9 mouse cellular contexts compared by ENCODE assay signal in genomic region chrX:136107942-136108341, GRCm38 (mm10). TPM values are rescaled to one million over a fixed set of nuclear protein-coding genes. Genes with fewer than 3 reads are reported as not detected.
A peak's percentile ranks its signal among the peaks of the same experiment; 100 is the strongest.
DNase-seq lines count a peak whose midpoint lies in the region; ATAC-seq and TF ChIP-seq lines count a peak whose summit lies in the region.
"Had no signal": no experiment of that assay in that cellular context is flagged by ENCODE, and none has a peak within 500 bp of the region (broad histone marks: within the 10 kb centered on the region; RNA-seq: fewer than 3 reads in every experiment).

No protein-coding gene starts in this region.

- no peak overlapping the region for H3K4me2 ChIP-seq in kidney, embryonic 16.5 days (replicated peaks; ENCODE audit: low read depth, low read length)
- no peak overlapping the region for H3K4me2 ChIP-seq in embryonic facial prominence, embryonic 14.5 days (ENCODE audit: low read depth, low read length)
- H3K4me2 ChIP-seq in lung, embryonic 14.5 days: no peak overlapping the region
- no peak overlapping the region for H3K4me2 ChIP-seq in stomach, postnatal 0 days (replicated peaks; ENCODE audit: low read depth)
- H3K4me2 ChIP-seq: lung, embryonic 15.5 days had no signal

- no peak overlapping the region for H3K4me3 ChIP-seq in kidney, embryonic 16.5 days (ENCODE audit: low read length)
- H3K4me3 ChIP-seq in embryonic facial prominence, embryonic 14.5 days (ENCODE audit: low read depth, low read length): no peak overlapping the region
- no peak overlapping the region for H3K4me3 ChIP-seq in lung, embryonic 14.5 days (ENCODE audit: low read depth, low read length)
- no peak overlapping the region for H3K4me3 ChIP-seq in stomach, postnatal 0 days (ENCODE audit: low read depth, low read length)
- H3K4me3 ChIP-seq: lung, embryonic 15.5 days had no signal

- 49% methylated on average over 6 of the region's 6 CpGs for WGBS in kidney, embryonic 16.5 days
- WGBS in embryonic facial prominence, embryonic 14.5 days: 39% methylated on average over 6 of the region's 6 CpGs
- 34% methylated on average over 6 of the region's 6 CpGs for WGBS in lung, embryonic 14.5 days
- 34% methylated on average over 6 of the region's 6 CpGs for WGBS in stomach, postnatal 0 days

- DNase-seq in kidney, adult 8-10 months: peak; percentile 7 to 40
- DNase-seq in adrenal gland, postnatal 14 days: peak; percentile 31
- DNase-seq in embryonic facial prominence, embryonic 14.5 days (ENCODE audit: low spot score): peak; percentile 19
- DNase-seq in kidney, postnatal 25 days: peak; percentile 36 to 41
- DNase-seq in lung, embryonic 14.5 days: peak; percentile 68
- peak; percentile 42 for DNase-seq in stomach, postnatal 0 days (ENCODE audit: low spot score)

- H3K27ac ChIP-seq in kidney, embryonic 16.5 days (ENCODE audit: low read length): no peak overlapping the region
- H3K27ac ChIP-seq in embryonic facial prominence, embryonic 14.5 days (replicated peaks; ENCODE audit: low read depth, low read length): no peak overlapping the region
- H3K27ac ChIP-seq in lung, embryonic 14.5 days (ENCODE audit: low read depth): no peak overlapping the region
- H3K27ac ChIP-seq in stomach, postnatal 0 days (replicated peaks): no peak overlapping the region
- H3K27ac ChIP-seq: lung, embryonic 15.5 days had no signal

- no peaks in the 10 kb centered on the region for H3K36me3 ChIP-seq in kidney, embryonic 16.5 days (ENCODE audit: insufficient read depth, low read length)
- no peaks in the 10 kb centered on the region for H3K36me3 ChIP-seq in embryonic facial prominence, embryonic 14.5 days (ENCODE audit: control insufficient read depth, insufficient read depth, low read length)
- H3K36me3 ChIP-seq in lung, embryonic 14.5 days (ENCODE audit: insufficient read depth): no peaks in the 10 kb centered on the region
- no peaks in the 10 kb centered on the region for H3K36me3 ChIP-seq in stomach, postnatal 0 days (ENCODE audit: control insufficient read depth, insufficient read depth, low read length)
- H3K36me3 ChIP-seq: lung, embryonic 15.5 days had no signal

- no peaks in the 10 kb centered on the region for H3K9me3 ChIP-seq in kidney, embryonic 16.5 days (ENCODE audit: low read length)
- H3K9me3 ChIP-seq in embryonic facial prominence, embryonic 14.5 days (ENCODE audit: control insufficient read depth, low read length): no peaks in the 10 kb centered on the region
- no peaks in the 10 kb centered on the region for H3K9me3 ChIP-seq in lung, embryonic 14.5 days (ENCODE audit: low read depth, low read length)
- H3K9me3 ChIP-seq in stomach, postnatal 0 days (ENCODE audit: control insufficient read depth, low read length): no peaks in the 10 kb centered on the region
- H3K9me3 ChIP-seq: lung, embryonic 15.5 days had no signal

- TF ChIP-seq CTCF in lung, embryonic 14.5 days (IDR thresholded peaks at IDR 0.05; ENCODE audit: low read depth): peak; percentile 67
- TF ChIP-seq CTCF in stomach, postnatal 0 days (IDR thresholded peaks at IDR 0.05; ENCODE audit: low read depth): peak; percentile 76

- H3K27me3 ChIP-seq in kidney, embryonic 16.5 days (ENCODE audit: insufficient read depth, low read length): peaks cover 28% of the 10 kb centered on the region
- peaks cover 17% of the 10 kb centered on the region; the same call in 1 of the 2 replicates for H3K27me3 ChIP-seq in embryonic facial prominence, embryonic 14.5 days (replicated peaks; ENCODE audit: control insufficient read depth, insufficient read depth, low read length)
- no peaks in the 10 kb centered on the region for H3K27me3 ChIP-seq in lung, embryonic 14.5 days (ENCODE audit: insufficient read depth, low read length)
- H3K27me3 ChIP-seq in stomach, postnatal 0 days (ENCODE audit: control insufficient read depth, insufficient read depth, low read length): no peaks in the 10 kb centered on the region

- TF ChIP-seq EP300 in stomach, postnatal 0 days (optimal IDR thresholded peaks at IDR 0.05): no peak

- no peaks in the 10 kb centered on the region for H3K4me1 ChIP-seq in kidney, embryonic 16.5 days (ENCODE audit: insufficient read depth, low read length)
- H3K4me1 ChIP-seq in embryonic facial prominence, embryonic 14.5 days (ENCODE audit: control insufficient read depth, insufficient read depth, low read length): no peaks in the 10 kb centered on the region
- H3K4me1 ChIP-seq in lung, embryonic 14.5 days (ENCODE audit: insufficient read depth): no peaks in the 10 kb centered on the region
- no peaks in the 10 kb centered on the region for H3K4me1 ChIP-seq in stomach, postnatal 0 days (replicated peaks; ENCODE audit: control insufficient read depth, insufficient read depth)
- H3K4me1 ChIP-seq: lung, embryonic 15.5 days had no signal

- no peak for ATAC-seq in kidney, embryonic 16.5 days (ENCODE audit: low FRiP score, low TSS enrichment)
- ATAC-seq in embryonic facial prominence, embryonic 14.5 days (ENCODE audit: low read depth): no peak
- ATAC-seq in lung, embryonic 14.5 days (ENCODE audit: insufficient read depth): no peak
- ATAC-seq in stomach, postnatal 0 days (ENCODE audit: low FRiP score, low TSS enrichment): no peak
- no peak for ATAC-seq in activated CD4-positive, CD25-positive, alpha-beta regulatory T cell, adult 4 months

- H3K9ac ChIP-seq in kidney, embryonic 16.5 days (replicated peaks; ENCODE audit: low read length): no peak overlapping the region
- no peak overlapping the region for H3K9ac ChIP-seq in embryonic facial prominence, embryonic 14.5 days (ENCODE audit: low read depth, low read length)
- no peak overlapping the region for H3K9ac ChIP-seq in lung, embryonic 14.5 days
- H3K9ac ChIP-seq in stomach, postnatal 0 days (ENCODE audit: low read length): no peak overlapping the region
- H3K9ac ChIP-seq: lung, embryonic 15.5 days had no signal

RNA-seq across cellular contexts. Expression of gene Nxf3, which starts 22.9 kb away (rescaled TPM):
- not detected in 2 replicates for polyA plus RNA-seq in kidney, embryonic 16.5 days (2015; fragmentation: Nextera tagmentation; extraction: Ambion mirVana)
- total RNA-seq in adrenal gland, postnatal 14 days (2021): not detected in 2 replicates
- polyA plus RNA-seq in embryonic facial prominence, embryonic 14.5 days (2014; fragmentation: Nextera tagmentation; extraction: Ambion mirVana): 0.06 TPM in 1 of 2 replicates, not detected in the other
- polyA plus RNA-seq in lung, embryonic 14.5 days (2014; fragmentation: Nextera tagmentation; extraction: Ambion mirVana): 0.12 TPM in 1 of 2 replicates, not detected in the other
- 0.06 TPM in 1 of 2 replicates, not detected in the other for polyA plus RNA-seq in stomach, postnatal 0 days (2015; fragmentation: Nextera tagmentation; extraction: Ambion mirVana)
- polyA plus RNA-seq in activated CD4-positive, CD25-positive, alpha-beta regulatory T cell, adult 4 months (2017; shearing (Covaris generic)): not detected

RNA-seq across cellular contexts. Expression of gene Bex4, which starts 30.9 kb away (rescaled TPM):
- polyA plus RNA-seq in kidney, embryonic 16.5 days (2015; fragmentation: Nextera tagmentation; extraction: Ambion mirVana): 51.8 and 56.4 TPM in 2 replicates
- 13.8 and 14.8 TPM in 2 replicates for total RNA-seq in adrenal gland, postnatal 14 days (2021)
- 34.1 and 35.0 TPM in 2 replicates for polyA plus RNA-seq in embryonic facial prominence, embryonic 14.5 days (2014; fragmentation: Nextera tagmentation; extraction: Ambion mirVana)
- 128 and 138 TPM in 2 replicates for polyA plus RNA-seq in lung, embryonic 14.5 days (2014; fragmentation: Nextera tagmentation; extraction: Ambion mirVana)
- polyA plus RNA-seq in stomach, postnatal 0 days (2015; fragmentation: Nextera tagmentation; extraction: Ambion mirVana): 27.7 and 28.7 TPM in 2 replicates
- polyA plus RNA-seq in activated CD4-positive, CD25-positive, alpha-beta regulatory T cell, adult 4 months (2017; shearing (Covaris generic)): not detected

RNA-seq across cellular contexts. Expression of gene Bex2, which starts 39.9 kb away (rescaled TPM):
- 75.2 and 81.8 TPM in 2 replicates for polyA plus RNA-seq in kidney, embryonic 16.5 days (2015; fragmentation: Nextera tagmentation; extraction: Ambion mirVana)
- total RNA-seq in adrenal gland, postnatal 14 days (2021): 28.4 and 33.0 TPM in 2 replicates
- 54.4 and 71.0 TPM in 2 replicates for polyA plus RNA-seq in embryonic facial prominence, embryonic 14.5 days (2014; fragmentation: Nextera tagmentation; extraction: Ambion mirVana)
- polyA plus RNA-seq in lung, embryonic 14.5 days (2014; fragmentation: Nextera tagmentation; extraction: Ambion mirVana): 55.6 and 64.8 TPM in 2 replicates
- polyA plus RNA-seq in stomach, postnatal 0 days (2015; fragmentation: Nextera tagmentation; extraction: Ambion mirVana): 54.2 and 56.5 TPM in 2 replicates
- under 1 TPM in 1 of 2 experiments, not detected in 1; 0.75 TPM for polyA plus RNA-seq in activated CD4-positive, CD25-positive, alpha-beta regulatory T cell, adult 4 months (2017; shearing (Covaris generic))

Comparison
In these comparisons a context has a peak if more than half of its experiments do, and no peak if none do; other contexts are left out.
1. RNA of gene Bex4, which starts 30.9 kb away (polyA plus RNA-seq): 128 to 138 TPM in lung, embryonic 14.5 days, 51.8 to 56.4 TPM in kidney, embryonic 16.5 days, 34.1 to 35.0 TPM in embryonic facial prominence, embryonic 14.5 days and 27.7 to 28.7 TPM in stomach, postnatal 0 days; not detected in activated CD4-positive, CD25-positive, alpha-beta regulatory T cell, adult 4 months; every median in the first group is over 10 times any median in the second.
2. RNA of gene Bex2, which starts 39.9 kb away (polyA plus RNA-seq): 75.2 to 81.8 TPM in kidney, embryonic 16.5 days, 55.6 to 64.8 TPM in lung, embryonic 14.5 days, 54.4 to 71.0 TPM in embryonic facial prominence, embryonic 14.5 days and 54.2 to 56.5 TPM in stomach, postnatal 0 days; 0.75 TPM in activated CD4-positive, CD25-positive, alpha-beta regulatory T cell, adult 4 months; every median in the first group is over 10 times any median in the second.
3. Peak in every context shown above with its lines, with median percentiles within 50 percentile points of each other: DNase-seq.